Mouse (Mus musculus) hindbrain, postnatal 0 days (tissue): Measurements from ENCODE around the gene Catip. TPM values are rescaled to one million over a fixed set of nuclear protein-coding genes. Genes with fewer than 3 reads are reported as not detected.

Experiments used
- ATAC-seq: fragments of 200-750 bp; cut with Nextera tagmentation; 2 replicates; pipeline ENCODE4 v1.8.0; 2017; ENCODE audit warnings: mild to moderate bottlenecking, moderate TSS enrichment, moderate library complexity
- DNase-seq: peaks from one replicate; pipeline ENCODE4 v3.0.0-alpha.2; 2015; ENCODE audit warnings: low spot score
- H3K27ac ChIP-seq: fragments of 300-500 bp; sonication (generic); 2 replicates; pipeline ENCODE4 v1.5.1; 2014; ENCODE audit warnings: mild to moderate bottlenecking
- H3K27me3 ChIP-seq: fragments of 300-500 bp; sonication (generic); 2 replicates; pipeline ENCODE4 v1.6.1; 2014; ENCODE audit warnings: low read length, mixed read lengths; ENCODE audit not compliant: insufficient read depth
- H3K36me3 ChIP-seq: fragments of 300-500 bp; sonication (generic); 2 replicates; pipeline ENCODE4 v1.6.1; 2014; ENCODE audit warnings: low read length, mixed read lengths; ENCODE audit not compliant: insufficient read depth
- H3K4me1 ChIP-seq: fragments of 300-500 bp; sonication (generic); 2 replicates; pipeline ENCODE4 v1.6.1; 2014; ENCODE audit warnings: antibody characterized with exemption, low read length, mixed read lengths; ENCODE audit not compliant: insufficient read depth
- H3K4me2 ChIP-seq: fragments of 300-500 bp; sonication (generic); 2 replicates; pipeline ENCODE4 v1.6.1; 2014; ENCODE audit warnings: low read depth, mild to moderate bottlenecking, low read length, moderate library complexity, mixed read lengths
- H3K4me3 ChIP-seq: fragments of 300-500 bp; sonication (generic); 2 replicates; pipeline ENCODE4 v1.5.1; 2014; ENCODE audit warnings: low read length
- H3K9ac ChIP-seq: fragments of 300-500 bp; sonication (generic); replicated peaks from 2 replicates; pipeline ENCODE4 v1.6.1; 2014; ENCODE audit warnings: mild to moderate bottlenecking, low read length, moderate library complexity, mixed read lengths
- H3K9me3 ChIP-seq: fragments of 300-500 bp; sonication (generic); 2 replicates; pipeline ENCODE4 v1.6.1; 2016; ENCODE audit warnings: low read length, mixed read lengths
- CTCF ChIP-seq: IDR thresholded peaks from 2 replicates; pipeline ENCODE4 v1.5.1; 2016; ENCODE audit warnings: antibody characterized with exemption, control low read depth, low read depth
- WGBS: fragments of 180-500 bp; shearing (Covaris S2); extraction: QIAGEN DNeasy Blood & Tissue Kit; methylation state at CpG from one replicate; pipeline ENCODE4 v1.1.7; 2014; 5-methylcytosine and 5-hydroxymethylcytosine counted together
- polyA plus RNA-seq: library from polyadenylated mRNA; unstranded; fragments of >200 nt; fragmentation: Nextera tagmentation; extraction: Ambion mirVana; gene quantifications from 2 replicates; pipeline ENCODE4 v1.2.1, GENCODE M21; 2015
- total RNA-seq: library from RNA; depleted of rRNA; stranded (reverse); fragments of >200 nt; gene quantifications from 2 replicates; pipeline ENCODE4 v1.2.3, GENCODE M21; 2014

Catip gene
- total and polyA plus RNA-seq, 2 experiments from 2014 or later = 1.8 to 1.9 TPM

DNA sequence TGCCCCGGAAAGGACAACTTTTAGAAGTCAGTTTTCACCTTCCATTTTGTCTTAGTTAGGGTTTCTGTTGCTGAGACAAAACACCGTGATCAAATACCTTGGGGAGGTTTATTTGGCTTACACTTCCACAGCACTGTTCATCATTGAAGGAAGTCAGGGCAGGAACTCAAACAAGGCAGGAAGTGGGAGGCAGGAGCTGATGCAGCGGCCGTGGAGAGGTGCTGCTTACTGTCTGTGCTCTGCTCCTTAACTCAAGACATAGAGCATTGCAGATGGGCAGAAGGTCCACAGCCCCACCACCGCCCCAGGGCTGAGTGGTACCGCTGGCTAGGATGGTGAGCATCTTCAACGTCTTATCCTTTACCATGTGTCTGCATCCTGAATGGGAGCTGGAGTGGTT is 20.0 kb upstream of the Catip start:
- ATAC-seq (no peak), DNase-seq (no peak)
- Histone ChIP-seq H3K4me3 (no peak overlapping the region), H3K27me3 (no peaks in the 10 kb centered on the region), H3K9ac (no peak overlapping the region), H3K4me2 (no peak overlapping the region), H3K4me1 (peaks cover 17% of the 10 kb centered on the region), H3K27ac (no peak overlapping the region), H3K9me3 (no peaks in the 10 kb centered on the region), H3K36me3 (no peaks in the 10 kb centered on the region)
- WGBS = 86% methylated on average over 7 of the region's 7 CpGs
- no peak for TF ChIP-seq CTCF

DNA sequence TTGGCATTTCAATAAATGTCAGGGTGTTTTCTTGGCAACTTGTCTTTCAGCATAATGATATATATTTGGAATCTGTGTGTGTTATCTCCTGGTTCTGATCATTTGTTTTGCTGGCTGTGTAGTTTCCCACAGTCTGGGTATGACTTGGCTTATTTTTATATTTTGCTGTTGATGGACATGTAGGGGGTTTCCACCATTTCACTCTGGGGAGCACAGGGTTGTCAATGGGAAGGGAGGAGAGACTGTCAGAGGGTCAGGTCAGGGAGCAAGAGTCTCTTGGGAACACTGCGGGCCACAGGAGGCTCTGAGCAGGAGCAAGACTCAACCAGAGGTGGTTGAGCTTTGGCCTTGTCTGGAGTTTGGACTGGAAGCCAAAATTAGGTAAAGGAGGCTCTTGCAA is 19.6 kb upstream of the Catip start:
- H3K36me3 ChIP-seq = no peaks in the 10 kb centered on the region
- no peaks in the 10 kb centered on the region for H3K9me3 ChIP-seq
- no peak for TF ChIP-seq CTCF
- H3K4me1 ChIP-seq = peaks cover 16% of the 10 kb centered on the region
- H3K27ac ChIP-seq = no peak overlapping the region
- no peak overlapping the region for H3K4me2 ChIP-seq
- no peak for DNase-seq
- WGBS = 89% methylated on average over 1 of the region's 1 CpGs
- ATAC-seq = no peak
- no peaks in the 10 kb centered on the region for H3K27me3 ChIP-seq
- no peak overlapping the region for H3K4me3 ChIP-seq
- no peak overlapping the region for H3K9ac ChIP-seq

DNA sequence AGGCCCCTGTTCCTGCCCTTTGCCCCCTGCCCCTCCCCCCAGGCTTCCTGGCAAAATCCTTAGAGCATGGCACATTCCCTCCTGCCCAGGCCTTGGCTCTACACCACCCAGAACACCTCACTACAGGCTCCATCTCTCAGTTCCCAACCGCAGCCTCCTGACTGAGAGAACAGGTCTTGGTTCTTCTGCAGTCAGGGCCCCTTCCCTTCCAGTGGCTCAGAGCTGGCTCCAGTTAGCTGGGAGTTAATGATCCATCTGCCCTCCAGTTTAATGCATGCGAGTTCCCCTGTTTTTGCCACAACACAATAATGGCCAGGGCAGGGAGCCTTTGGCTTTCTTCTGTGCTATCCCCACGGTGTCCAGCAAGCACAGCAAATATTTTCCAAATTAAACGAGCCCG is 18.7 kb upstream of the Catip start:
- Histone ChIP-seq H3K4me3 (no peak overlapping the region), H3K9ac (no peak overlapping the region), H3K4me1 (peaks cover 12% of the 10 kb centered on the region), H3K27ac (no peak overlapping the region), H3K36me3 (0 out of 2 replicates have a peak, but pooled peaks cover 3% of the 10 kb centered on the region), H3K4me2 (no peak overlapping the region), H3K9me3 (no peaks in the 10 kb centered on the region), H3K27me3 (no peaks in the 10 kb centered on the region)
- no peak for TF ChIP-seq CTCF
- DNase-seq (no peak), ATAC-seq (no peak)
- WGBS = 36% methylated on average over 5 of the region's 5 CpGs

DNA sequence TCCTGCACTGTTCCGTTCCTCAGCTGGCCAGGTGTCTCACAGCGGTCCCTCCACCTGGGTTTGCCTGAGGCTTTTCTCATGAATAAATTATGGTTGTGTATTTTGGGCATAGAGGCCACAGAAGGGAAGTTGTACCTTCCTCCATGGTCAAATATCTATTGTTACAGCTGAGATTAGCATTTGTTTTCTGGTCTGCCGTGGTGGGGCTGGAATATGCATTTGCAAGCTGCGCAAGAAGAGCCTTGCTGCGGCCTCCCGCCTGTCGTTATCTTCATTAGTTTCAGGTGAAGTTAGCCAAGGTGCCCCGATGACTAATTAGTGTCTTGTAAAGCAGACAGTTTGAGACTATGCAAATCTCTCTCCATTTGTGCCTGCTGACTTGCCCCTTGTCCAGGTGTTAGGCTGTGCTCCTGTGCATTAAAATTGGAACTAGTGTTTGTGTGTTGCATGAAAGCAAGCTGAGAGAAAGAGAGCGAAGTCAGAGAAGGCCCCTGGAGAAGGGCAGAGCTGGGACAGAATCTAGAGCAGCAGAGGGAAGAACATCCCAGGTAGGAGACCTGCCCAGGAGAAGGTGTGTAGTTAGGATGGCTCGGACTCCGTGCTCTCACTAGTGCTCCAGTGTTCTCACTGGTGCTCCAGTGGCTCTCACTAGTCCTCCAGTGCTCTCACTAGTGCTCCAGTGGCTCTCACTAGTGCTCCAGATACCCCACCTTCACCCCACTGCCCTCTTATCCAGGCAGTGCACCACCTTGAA is 17.6 kb upstream of the Catip start:
- ATAC-seq = no peak

DNA sequence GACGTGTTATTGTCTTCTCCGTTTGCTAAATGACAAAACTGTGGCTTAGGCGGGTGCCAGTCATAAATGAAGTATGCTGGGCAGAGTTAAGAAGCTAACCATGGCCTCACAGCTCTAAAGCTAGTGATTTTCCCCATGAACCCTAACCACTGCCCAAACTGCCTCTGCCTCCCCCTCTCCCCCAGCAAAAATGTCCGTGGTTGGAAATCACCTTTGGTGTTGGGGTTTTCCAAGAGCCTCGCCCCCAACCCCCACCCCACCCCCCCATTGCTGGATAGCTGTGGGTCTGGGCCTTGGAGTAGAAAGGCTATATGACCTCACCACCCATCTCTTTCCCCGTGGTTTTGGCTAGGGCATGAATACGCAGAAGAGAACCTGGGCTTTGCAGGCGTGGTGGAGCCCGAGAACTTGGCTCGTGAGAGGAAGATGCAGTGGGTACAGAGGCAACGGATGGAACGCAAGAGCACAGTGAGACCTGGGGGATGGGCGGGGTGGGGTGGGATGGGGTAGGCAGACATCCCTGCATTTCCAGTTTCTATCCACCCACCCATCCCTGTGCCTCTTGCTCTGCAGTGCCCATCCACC is 10.6 kb upstream of the Catip start:
- no peak for ATAC-seq
- WGBS = 88% methylated on average over 13 of the region's 13 CpGs
- TF ChIP-seq CTCF = no peak

More for the DNA sequence above, 17.6 kb upstream of the Catip start:
- Histone ChIP-seq H3K4me2 (no peak overlapping the region), H3K27me3 (no peaks in the 10 kb centered on the region), H3K36me3 (peaks cover 5% of the 10 kb centered on the region; the same call in 1 of the 2 replicates), H3K9me3 (no peaks in the 10 kb centered on the region), H3K27ac (no peak overlapping the region), H3K4me1 (peaks cover 12% of the 10 kb centered on the region), H3K4me3 (no peak overlapping the region), H3K9ac (no peak overlapping the region)
- WGBS = 73% methylated on average over 11 of the region's 11 CpGs
- no peak for TF ChIP-seq CTCF
- no peak for DNase-seq

DNA sequence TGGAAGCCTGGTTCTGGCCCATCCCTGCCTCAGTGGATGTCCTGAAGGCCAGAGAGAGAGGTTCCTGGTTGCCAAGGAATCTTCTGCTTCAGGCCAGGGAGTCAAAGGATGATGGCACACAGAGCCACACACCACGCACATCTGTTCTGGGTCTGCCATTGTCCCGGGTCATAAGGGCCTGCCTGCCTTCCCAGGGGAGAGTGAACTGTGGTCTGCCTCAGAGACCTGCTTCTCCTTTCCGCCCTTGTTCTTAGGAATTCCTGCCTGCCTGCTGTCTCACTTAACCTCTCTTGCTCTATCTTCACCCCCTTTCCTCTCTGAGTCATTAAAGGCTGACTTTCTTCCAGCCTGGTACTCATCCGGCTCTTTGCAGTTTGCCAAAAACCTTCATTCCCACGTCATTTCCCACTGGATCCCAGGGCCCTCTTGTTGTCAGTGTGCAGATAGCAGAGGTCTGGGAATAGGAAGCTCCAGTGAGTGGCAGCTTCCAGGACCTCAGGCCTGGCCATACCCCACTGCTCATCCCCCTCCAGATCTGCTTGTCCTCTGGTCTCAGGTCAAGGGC is 9.3 kb upstream of the Catip start:
- Histone ChIP-seq H3K9me3 (no peaks in the 10 kb centered on the region), H3K4me3 (no peak overlapping the region), H3K4me1 (no peaks in the 10 kb centered on the region), H3K9ac (no peak overlapping the region), H3K4me2 (no peak overlapping the region), H3K36me3 (peaks cover 16% of the 10 kb centered on the region; the same call in 1 of the 2 replicates), H3K27me3 (no peaks in the 10 kb centered on the region), H3K27ac (no peak overlapping the region)
- 81% methylated on average over 5 of the region's 5 CpGs for WGBS
- ATAC-seq (no peak), DNase-seq (no peak)
- TF ChIP-seq CTCF = no peak

More for the DNA sequence above, 10.6 kb upstream of the Catip start:
- Histone ChIP-seq H3K4me3 (no peak overlapping the region), H3K9me3 (no peaks in the 10 kb centered on the region), H3K27me3 (no peaks in the 10 kb centered on the region), H3K36me3 (peaks cover 18% of the 10 kb centered on the region; the same call in 1 of the 2 replicates), H3K4me1 (no peaks in the 10 kb centered on the region), H3K27ac (no peak overlapping the region), H3K9ac (no peak overlapping the region), H3K4me2 (no peak overlapping the region)
- no peak for DNase-seq
